Mouse (Mus musculus) frontal cortex, postnatal 36 days (tissue): Measurements from ENCODE around the gene Morn1.

Source experiments
- DNase-seq, 2 experiments: peaks; one replicate each; pipeline ENCODE4 v3.0.0; 2022; ENCODE audit warnings: low spot score in 2 of 2

The Morn1 gene

GRCm38 (mm10) chr4:155139281-155140045 is 53.1 kb downstream of the Morn1 start:
- DNase-seq: no peak

- DNase-seq: no peak
Measured at GRCm38 (mm10) chr4:155140150-155140549, 53.8 kb downstream of the Morn1 start.

GRCm38 (mm10) chr4:155140795-155141265 is 54.5 kb downstream of the Morn1 start:
- DNase-seq: no peak

DNA sequence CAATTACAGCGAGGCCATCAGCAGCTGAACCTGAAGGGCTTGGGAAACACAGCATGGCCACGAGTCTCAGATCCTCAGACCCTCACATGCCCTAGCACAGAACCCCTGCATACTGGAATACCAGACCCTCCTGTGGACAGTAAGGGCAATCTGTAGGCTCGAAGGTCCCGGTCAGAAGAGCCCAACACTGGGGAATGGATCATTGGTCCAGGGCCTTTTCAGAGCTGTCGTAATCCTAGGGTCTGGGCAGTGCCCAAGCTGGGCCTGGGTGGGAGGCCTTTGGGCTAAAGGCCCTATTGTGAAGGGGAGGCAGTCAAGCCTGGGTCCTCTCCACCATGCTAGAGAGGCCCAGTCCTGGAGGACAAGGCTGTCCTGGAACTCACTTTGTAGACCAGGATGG is 56.5 kb downstream of the Morn1 start:
- no peak for DNase-seq

GRCm38 (mm10) chr4:155143411-155143810 is 57.0 kb downstream of the Morn1 start:
- no peak for DNase-seq

GRCm38 (mm10) chr4:155143871-155144502 is 57.6 kb downstream of the Morn1 start:
- DNase-seq: peak; percentile 54 to 72

- DNase-seq: no peak
Measured at GRCm38 (mm10) chr4:155144548-155145180, 58.3 kb downstream of the Morn1 start.

GRCm38 (mm10) chr4:155146107-155146823 is 59.9 kb downstream of the Morn1 start:
- DNase-seq: no peak

- no peak for DNase-seq
Measured at GRCm38 (mm10) chr4:155148453-155148852, 62.1 kb downstream of the Morn1 start.

GRCm38 (mm10) chr4:155148910-155149698 is 62.7 kb downstream of the Morn1 start:
- no peak for DNase-seq

GRCm38 (mm10) chr4:155149941-155150275 is 63.5 kb downstream of the Morn1 start:
- no peak for DNase-seq

- peak; percentile 60 to 66 for DNase-seq
Measured at GRCm38 (mm10) chr4:155150276-155151113, 64.1 kb downstream of the Morn1 start.

DNA sequence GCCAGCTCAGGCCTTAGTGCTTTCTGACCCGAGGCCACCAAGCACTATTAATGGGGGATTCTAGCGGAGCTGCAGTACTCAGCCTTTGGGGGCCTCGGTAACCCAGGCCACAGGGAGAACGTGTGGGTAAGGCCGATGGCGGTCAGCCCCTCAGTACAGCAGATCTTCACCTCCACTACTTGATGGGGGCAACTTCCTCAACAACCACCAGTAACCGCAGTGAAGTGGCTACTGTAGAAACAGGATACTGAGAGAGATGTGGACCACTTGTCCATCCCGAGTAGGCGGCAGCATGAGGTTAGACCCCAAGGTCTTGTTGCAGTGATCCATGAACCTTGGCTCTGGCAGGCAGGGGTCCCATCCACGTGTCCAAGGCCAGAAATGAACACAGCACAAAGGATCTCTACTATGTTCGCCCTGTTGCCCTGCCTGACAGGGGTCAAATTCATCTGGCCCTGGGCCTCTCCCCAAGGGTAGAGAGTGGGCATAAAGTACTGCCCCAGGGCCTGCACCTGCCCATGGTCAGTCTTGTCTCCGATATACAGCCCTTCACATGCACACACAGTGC is 64.9 kb downstream of the Morn1 start:
- DNase-seq: no peak

- no peak for DNase-seq
Measured at GRCm38 (mm10) chr4:155151845-155152244, 65.5 kb downstream of the Morn1 start.

- DNase-seq: no peak
Measured at GRCm38 (mm10) chr4:155152476-155152875, 66.1 kb downstream of the Morn1 start.

GRCm38 (mm10) chr4:155153389-155154072 is 67.2 kb downstream of the Morn1 start:
- no peak for DNase-seq

GRCm38 (mm10) chr4:155154986-155155385 is 68.6 kb downstream of the Morn1 start:
- DNase-seq: no peak

DNA sequence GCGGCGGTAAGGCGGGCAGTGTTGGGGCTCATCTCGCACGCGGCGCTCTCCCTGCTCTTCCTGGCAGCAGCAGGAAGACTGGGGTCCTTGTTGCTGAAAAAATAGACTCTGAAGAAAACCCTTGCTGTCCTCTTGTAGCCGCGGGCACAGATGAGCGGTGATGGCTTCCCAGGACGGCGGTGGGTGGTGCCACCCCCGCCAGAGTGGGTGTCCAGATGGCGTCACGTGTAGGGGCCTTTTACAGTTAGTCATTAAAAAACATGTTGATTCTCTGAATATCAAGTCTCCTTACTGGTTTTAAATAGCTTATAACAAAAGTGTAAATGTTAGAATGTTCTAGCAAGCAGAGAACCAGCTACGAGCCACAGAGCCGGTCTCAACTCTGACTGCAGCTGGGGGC is 70.4 kb downstream of the Morn1 start:
- DNase-seq: no peak

GRCm38 (mm10) chr4:155157871-155158542 is 71.6 kb downstream of the Morn1 start:
- no peak for DNase-seq
